Mouse (Mus musculus) gastrocnemius, postnatal 36 days (tissue): ENCODE measurements at regions not wholly inside any gene's neighbourhood (a gene's known extent, or its start where the extent isn't known, plus 50 kb on each side); places are given as distances from the start of the nearest gene placed in this dataset.

Source experiments
- DNase-seq, 2 experiments: peaks; one replicate each; pipeline ENCODE4 v3.0.0; 2022
- intact Hi-C: fragments of 180-260 bp; cut with DNase I; formaldehyde crosslinking; loops from one replicate; pipeline ENCODE4 v1.15.1; 2025

DNA sequence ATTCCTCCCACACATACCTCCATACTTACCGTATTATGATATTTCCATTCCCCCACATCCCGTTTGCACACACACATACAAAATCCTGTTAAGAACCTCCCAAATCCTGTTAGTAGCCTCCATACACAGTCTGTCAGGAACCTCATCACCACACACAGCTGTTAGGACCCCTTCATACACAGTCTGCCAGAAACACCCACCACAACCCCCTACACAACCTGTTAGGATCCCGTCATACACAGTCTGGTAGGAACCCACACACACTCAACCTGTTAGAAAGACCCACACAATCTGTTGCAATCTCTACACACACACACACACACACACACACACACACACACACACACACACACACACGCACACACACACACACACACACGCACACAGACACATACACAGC, 187.5 kb upstream of the Fat4 start:
- intact Hi-C loops: no loop called here
- DNase-seq: no peak

DNA sequence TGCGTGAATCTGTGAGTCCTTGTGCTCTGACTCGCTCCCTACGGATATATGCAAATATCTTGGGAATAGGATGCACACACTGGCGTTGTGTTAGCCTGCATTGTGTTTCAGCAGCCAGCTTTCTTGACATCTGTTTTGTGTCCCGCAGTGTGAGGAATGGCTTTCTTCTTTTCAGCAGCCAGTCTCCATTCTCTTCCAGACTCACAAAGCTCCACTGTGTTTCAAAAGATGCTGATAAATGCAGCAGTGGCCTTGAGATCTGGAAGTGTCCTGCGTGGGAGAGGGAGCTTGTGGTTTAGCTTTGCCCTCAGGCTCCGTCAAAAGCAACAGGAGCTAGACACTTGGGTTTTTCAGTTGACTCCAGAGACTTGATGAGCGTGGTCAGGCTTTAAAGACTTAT, 188.9 kb upstream of the Fat4 start:
- intact Hi-C loops: no loop called here
- no peak for DNase-seq

DNA sequence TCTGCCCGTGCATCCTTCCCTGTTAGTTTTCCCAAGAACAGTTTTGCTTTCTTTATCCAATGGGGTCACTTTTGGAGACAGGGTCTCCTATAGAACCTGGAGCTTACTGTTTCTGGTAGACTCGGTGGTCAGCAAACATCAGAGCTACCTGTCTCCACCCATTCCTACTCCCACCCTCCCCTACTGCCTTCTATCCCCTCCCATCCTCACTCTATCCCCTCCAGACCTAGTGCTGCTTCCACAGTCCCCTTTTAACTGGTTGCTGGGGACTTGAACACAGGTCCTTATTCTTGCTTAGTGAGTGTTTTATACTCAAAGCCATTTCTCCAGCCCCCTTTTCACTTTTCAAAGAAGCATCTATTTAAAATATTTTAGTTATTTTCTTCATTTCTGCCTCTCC, 189.4 kb upstream of the Fat4 start:
- no peak for DNase-seq
- intact Hi-C loops: no loop called here

- DNase-seq: no peak
- intact Hi-C loops: no loop called here
Measured at GRCm38 (mm10) chr3:38695836-38696235, 190.9 kb upstream of the Fat4 start.

DNA sequence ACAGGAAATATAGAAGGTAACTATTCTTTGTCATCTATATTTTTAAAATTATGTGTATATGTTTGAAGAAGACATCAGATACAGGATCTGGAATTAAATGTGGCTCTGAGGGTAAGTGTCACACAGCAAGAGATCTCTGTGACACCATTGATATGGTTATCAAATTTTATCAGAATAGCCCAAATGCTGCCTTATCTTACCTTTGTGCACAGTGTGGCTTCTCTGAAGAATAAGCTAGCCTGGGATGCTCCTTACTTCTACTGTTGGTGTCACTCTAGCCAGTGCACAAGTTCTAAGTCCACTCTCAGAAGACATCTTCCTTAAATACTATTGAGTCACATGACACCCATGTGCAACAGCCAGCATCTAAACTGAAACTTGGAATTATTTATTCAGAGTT, 194.0 kb upstream of the Fat4 start:
- intact Hi-C loops: no loop called here
- no peak for DNase-seq

DNA sequence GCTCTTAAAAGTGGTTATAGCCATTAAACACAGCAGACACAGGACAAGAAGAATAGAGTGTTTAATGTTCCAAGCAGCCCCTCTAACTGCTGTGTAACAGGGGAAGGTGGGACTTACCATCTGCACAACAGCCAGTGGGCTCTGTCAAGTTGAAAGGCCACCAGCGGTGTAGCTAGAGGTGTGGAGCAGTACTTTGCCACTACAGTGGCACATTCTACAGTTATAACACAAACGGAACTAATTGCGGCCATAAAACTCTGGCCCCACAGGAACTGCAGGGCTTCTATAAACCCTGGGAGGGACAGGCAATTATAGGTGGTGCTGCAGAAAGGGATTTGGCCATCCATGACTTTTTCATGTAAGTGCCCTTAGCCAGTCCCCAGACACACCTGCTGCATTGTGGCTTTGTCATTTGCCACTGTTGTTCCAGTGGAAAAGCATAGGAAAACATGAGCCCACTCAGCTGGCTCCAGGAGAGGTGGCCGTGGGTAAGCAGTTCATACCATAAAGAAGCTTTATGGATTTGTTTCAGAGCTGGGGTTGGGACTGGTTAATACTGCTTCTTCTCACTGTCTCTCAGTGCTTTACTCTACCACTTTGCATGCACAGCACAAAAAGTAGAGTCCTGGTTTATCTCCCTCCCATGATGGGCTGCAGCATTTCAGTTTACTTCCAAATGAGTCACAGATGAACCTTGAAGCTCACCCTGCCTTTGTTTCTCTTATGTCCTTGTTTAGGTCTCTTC, 199.8 kb upstream of the Ankrd50 start:
- intact Hi-C loops: no loop called here

DNA sequence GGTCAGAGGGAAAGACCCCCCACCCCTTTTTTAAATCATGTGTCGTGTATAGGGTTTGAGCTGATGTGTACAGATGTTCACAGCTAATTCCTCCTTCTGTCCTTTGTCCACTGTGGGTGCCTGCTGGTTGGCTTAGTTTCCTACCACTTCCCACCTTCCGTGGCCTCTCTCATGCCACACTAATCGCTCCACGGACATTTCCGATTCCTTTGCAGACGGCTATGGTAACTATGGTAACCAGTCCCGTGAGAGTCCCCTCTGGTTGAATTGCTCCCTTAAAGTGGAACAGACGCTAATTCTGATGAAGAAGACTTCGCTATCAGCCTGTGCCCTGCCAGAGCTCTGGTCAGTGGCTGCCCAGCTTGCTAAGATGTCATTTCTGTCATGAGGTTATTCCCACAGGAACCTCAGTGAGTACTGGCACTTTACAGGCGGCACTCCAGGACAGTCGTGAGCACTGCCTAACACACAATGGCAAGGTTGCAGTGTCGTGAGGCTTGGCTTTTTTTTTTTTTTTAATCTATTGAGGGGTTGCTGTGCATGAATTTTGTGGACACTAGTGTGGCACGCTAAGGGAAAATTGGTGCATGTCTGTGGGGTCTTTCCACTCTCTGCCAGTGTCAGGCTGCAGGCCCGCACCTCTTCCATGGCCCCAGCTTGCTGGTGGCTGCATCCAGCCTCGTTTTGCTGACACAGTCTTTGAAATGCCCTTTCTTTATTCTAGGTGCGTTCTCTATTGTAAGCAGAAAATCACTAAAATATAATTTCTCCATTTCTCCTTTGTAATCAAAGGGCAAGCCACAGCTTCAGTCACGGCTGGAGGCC, 179.2 kb upstream of the Ankrd50 start:
- intact Hi-C loops: no loop called here
- DNase-seq: no peak

More for the DNA sequence above, 199.8 kb upstream of the Ankrd50 start:
- no peak for DNase-seq

- intact Hi-C loops: no loop called here
- DNase-seq: no peak
Measured at GRCm38 (mm10) chr3:38663023-38663422, 178.4 kb upstream of the Ankrd50 start.

GRCm38 (mm10) chr3:38656790-38657189, 172.1 kb upstream of the Ankrd50 start:
- no peak for DNase-seq
- intact Hi-C loops: no loop called here

DNA sequence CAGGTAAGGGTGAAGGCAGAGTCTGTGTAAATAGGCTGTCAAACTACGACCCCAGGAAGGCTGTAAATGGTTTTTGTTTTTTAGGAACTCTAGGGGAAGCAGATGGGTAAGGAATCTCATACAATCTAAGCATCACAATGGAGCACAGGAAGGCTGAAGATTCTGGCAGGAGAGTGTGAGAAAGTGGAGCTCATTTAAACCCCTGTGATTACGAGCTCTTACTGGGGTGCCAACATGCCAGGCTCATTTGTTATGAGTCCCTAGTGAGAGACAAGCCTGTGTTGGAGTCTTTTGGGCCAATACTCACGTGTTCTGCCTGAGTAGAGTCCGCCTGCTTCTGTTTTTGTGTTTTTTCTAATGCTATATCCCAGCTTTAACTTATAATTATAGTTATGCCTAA, 169.3 kb upstream of the Ankrd50 start:
- DNase-seq: no peak
- intact Hi-C loops: no loop called here

- DNase-seq: no peak
- intact Hi-C loops: no loop called here
Measured at GRCm38 (mm10) chr3:38652985-38653685, 168.5 kb upstream of the Ankrd50 start.

GRCm38 (mm10) chr3:38650176-38650575, 165.5 kb upstream of the Ankrd50 start:
- DNase-seq: no peak

DNA sequence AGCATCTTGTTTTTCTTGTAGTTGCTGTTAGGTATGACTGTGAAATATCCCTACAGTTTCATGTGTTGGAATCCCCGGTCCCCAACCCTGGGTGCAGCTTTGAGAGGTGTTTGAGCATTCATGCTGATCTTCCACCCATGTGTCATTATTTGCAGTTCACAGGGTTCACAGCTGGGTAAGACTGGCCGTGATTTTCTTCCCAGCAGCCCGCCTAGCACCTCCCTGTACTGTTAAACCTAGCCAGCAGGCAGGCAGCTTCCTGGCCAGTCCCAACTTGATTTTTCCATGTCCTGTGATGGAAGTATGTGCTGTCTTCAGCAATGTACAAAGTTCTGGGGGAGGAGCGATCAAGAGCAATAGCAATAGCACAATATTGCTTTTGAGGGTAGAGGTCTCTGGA, 164.0 kb upstream of the Ankrd50 start:
- no peak for DNase-seq
- intact Hi-C loops: no loop called here

More at GRCm38 (mm10) chr3:38650176-38650575, 165.5 kb upstream of the Ankrd50 start:
- intact Hi-C loops: no loop called here

DNA sequence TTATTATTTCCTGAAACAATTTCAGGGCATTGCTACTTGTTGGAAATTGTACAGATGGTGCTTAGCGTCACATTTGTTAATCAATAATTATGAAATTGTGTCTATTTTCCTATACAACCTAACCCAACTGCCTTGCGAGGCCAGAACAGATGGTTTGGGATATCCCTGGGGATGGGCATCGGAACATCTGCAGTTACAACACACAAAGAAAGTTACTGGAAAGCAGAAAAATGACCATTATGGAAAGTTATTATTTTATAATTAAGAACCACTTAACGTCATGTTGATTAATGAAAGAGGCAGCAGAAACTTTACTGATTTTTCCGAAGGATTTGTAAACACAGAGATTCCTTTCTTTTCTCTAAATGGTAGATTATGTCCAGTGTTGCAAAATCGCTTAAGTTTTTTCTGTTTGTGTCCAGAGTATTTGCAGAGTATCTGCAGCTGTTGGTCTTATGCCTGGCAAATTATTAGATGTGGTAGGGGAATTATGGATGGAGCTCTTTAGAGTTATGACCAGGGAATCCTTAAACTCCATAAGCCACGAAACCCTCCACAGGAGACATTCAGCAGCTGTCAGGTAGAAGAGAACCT, 163.2 kb upstream of the Ankrd50 start:
- intact Hi-C loops: no loop called here
- no peak for DNase-seq

GRCm38 (mm10) chr3:38641733-38642132, 157.1 kb upstream of the Ankrd50 start:
- DNase-seq: no peak
- intact Hi-C loops: no loop called here

DNA sequence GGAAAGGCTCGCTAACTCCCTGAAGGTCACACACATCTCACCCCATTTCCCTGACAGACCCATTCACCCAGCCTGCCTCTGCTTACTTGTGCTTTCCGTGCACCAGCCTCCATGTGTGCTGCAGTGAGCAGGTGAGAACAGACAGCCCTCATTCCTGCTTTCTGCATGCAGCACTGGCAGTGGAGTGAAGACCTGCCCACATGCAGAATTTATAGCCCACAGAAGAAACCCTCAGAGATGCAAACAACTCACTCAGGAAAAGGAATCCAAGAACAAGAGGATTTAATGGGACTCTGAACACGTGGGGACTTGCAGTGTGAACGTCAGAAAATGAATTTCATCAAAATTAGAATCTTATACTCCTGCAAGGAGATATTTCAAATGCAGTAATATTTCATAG, 152.2 kb upstream of the Ankrd50 start:
- intact Hi-C loops: no loop called here
- DNase-seq: no peak

GRCm38 (mm10) chr3:38633347-38633746, 148.7 kb upstream of the Ankrd50 start:
- intact Hi-C loops: no loop called here
- peak; percentile 15 to 16 for DNase-seq

DNA sequence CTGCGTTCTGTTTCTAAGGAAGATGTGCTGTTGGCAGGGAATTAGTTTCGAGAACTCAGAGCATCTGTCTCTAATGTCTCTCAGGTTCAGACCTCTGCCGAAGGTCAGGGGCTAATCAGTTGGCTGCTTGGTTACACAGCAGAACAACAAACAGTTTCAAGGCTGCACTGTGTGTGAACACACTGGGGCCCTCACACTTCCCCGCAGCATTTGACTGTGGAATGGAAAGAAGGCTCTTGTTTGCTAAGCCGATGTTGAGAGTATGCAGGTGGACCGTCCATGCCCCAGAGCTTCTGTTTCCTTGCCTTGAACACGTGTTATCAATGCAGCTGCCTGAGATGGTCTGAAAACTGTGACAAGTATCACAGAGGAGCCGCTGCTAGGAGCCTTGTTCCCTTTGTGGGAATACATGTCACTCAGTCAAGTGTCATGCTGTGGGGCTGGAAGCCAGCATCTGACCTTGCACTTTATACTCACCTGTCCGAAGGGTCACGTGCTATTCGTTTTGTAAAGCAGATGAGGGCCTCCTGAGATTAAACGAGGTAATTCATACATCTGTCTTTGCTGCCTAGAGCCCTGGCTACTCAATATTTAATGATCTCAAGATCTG, 141.0 kb upstream of the Ankrd50 start:
- intact Hi-C loops: no loop called here
- DNase-seq: no peak

GRCm38 (mm10) chr3:38617989-38618388, 133.3 kb upstream of the Ankrd50 start:
- intact Hi-C loops: no loop called here
- DNase-seq: no peak

- DNase-seq: no peak
- intact Hi-C loops: no loop called here
Measured at GRCm38 (mm10) chr3:38617217-38617616, 132.6 kb upstream of the Ankrd50 start.

- no peak for DNase-seq
- intact Hi-C loops: no loop called here
Measured at GRCm38 (mm10) chr3:38613706-38614105, 129.1 kb upstream of the Ankrd50 start.
